Mouse (Mus musculus): ENCODE results near the gene Rfpl4b. TPM values are rescaled to one million over a fixed set of nuclear protein-coding genes. Genes with fewer than 3 reads are reported as not detected.

Rfpl4b gene
- not detected in 2 replicates for total RNA-seq (2023)

DNA sequence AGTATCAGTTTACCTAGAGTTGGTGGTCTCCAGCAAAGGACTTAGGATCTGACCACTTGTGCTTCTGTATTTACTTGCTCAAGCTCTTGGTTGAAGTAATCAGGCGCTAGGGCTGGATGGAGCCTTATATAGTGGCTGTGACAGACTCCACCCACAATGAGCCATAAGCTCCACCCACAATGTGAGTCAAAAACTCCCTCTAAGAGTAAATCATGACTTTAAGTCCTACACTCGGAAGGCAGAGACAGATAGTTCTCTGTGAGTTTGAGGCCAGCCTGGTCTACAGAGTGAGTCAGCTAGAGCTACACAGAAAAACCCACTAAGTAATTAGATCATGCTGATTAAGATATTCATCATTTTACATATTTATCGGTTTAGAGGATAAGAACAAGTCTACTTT lies at the start of gene Rfpl4b:
Gene Rfpl4b, minus strand, starts transcription at position 101 of the 400 bp plus-strand sequence.

Other genes with a start within 250 kb of the Rfpl4b start
- 0.23 and 0.32 TPM in 2 replicates for gene Lama4, start 143.7 kb upstream of the Rfpl4b start, total RNA-seq (2023)

Measured in neutrophil, adult 65 days (primary cell).